Mouse (Mus musculus): ENCODE results near the gene Lrp4.

GRCm38 (mm10) chr2:91424061-91424720, 33.1 kb upstream of the Lrp4 start:
- TF ChIP-seq CTCF (IDR thresholded peaks at IDR 0.05; ENCODE audit: borderline replicate concordance, insufficient read depth, low read depth, low read length), result no peak
- no peak for TF ChIP-seq POLR2A (IDR thresholded peaks at IDR 0.05; ENCODE audit: borderline replicate concordance, insufficient read depth, low read length)
